Mouse (Mus musculus): ENCODE data around the gene Cadm1. TPM values are rescaled to one million over a fixed set of nuclear protein-coding genes. Genes with fewer than 3 reads are reported as not detected.
A peak's percentile ranks its signal among the peaks of the same experiment; 100 is the strongest.

Gene Cadm1
- polyA plus RNA-seq, 1 experiment = 6.0 TPM

DNA sequence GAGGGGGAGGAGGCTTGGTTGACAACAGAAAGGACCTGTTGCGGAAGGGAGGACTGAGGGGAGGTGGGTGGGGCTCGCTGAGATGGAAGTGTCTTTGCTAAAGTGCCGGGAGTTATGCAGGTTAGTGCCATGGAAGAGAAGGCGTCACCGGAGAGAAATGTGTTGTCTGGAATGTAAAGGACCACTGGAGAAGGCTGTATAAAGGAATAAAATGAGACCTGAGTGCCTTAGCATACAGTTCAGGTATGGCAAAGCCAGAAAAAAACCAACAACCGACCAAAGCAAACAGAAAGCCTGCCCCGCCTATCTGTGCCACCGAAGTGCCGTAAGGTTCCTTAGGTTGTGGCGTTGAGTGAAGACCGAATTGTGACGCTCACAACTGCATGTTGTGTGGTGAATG is 18.4 kb downstream of the Cadm1 start:
- TF ChIP-seq CTCF (conservative IDR thresholded peaks at IDR 0.05; ENCODE audit: insufficient read depth, insufficient read length, low read depth, low read length) (no peak), POLR2A (IDR thresholded peaks at IDR 0.05; ENCODE audit: low read depth, low read length) (no peak)
- Histone ChIP-seq H3K27ac (ENCODE audit: insufficient read depth, low read depth, low read length) (no peak overlapping the region), H3K27me3 (replicated peaks; ENCODE audit: control insufficient read depth, insufficient read depth, low read length) (no peaks in the 10 kb centered on the region), H3K4me3 (ENCODE audit: insufficient read depth, low read depth, low read length) (no peak overlapping the region), H3K4me1 (ENCODE audit: control insufficient read depth, insufficient read depth, low read length) (no peaks in the 10 kb centered on the region; the same call in 1 of the 2 replicates), H3K36me3 (ENCODE audit: control insufficient read depth, insufficient read depth, low read length) (no peaks in the 10 kb centered on the region)
- 94% methylated on average over 12 of the region's 12 CpGs for WGBS
- DNase-seq = no peak

DNA sequence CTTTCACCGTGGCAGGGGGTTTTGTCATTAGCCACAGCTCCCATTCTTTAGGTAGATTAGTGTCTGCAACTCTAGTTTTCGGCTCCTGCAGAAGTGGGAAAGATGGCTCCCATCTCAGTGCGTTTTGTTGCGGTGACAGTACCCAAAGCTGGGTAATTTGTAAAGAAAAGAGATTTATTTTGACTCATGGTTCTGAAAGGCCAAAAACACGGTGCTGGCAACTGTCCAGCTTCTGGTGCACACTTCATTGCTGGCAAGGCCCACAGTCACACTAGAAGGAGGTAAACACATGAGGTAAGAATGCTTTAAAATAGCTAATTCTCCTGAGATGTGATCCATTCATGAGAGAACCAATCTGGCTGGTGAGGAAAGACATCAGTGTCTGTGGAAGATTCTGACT is 18.9 kb downstream of the Cadm1 start:
- no peaks in the 10 kb centered on the region; the same call in 1 of the 2 replicates for H3K4me1 ChIP-seq (ENCODE audit: control insufficient read depth, insufficient read depth, low read length)
- no peak overlapping the region for H3K27ac ChIP-seq (ENCODE audit: insufficient read depth, low read depth, low read length)

DNA sequence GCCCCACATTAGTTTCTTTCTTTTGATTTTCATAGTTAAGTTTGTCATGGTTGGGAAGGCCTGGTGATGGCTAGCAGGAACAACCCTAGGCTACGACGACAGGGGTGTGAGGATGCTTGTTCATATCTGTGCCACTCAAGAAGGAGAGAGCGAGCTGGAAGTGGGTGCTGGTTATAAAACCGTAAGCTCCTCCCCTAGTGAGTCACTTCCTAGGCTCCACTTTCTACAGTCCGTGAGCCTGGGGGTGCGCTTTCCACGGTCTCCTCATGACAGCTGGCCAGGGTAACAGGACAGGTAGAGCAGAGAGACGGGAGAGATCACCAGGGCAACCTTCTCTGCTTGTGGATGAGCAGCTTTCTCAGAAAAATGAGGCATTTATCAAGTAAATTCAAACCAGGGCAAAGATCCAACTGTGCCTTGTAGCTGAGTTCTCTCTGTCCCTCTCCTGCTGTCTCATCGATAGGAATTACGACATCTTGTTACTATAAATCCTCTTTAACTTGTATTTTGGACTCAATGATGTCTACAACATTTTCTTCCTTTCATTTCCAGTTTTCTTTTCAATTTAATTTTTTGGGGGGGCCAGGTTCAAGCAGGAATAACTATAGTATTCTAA is 23.1 kb downstream of the Cadm1 start:
- H3K4me1 ChIP-seq (ENCODE audit: control insufficient read depth, insufficient read depth, low read length) = no peaks in the 10 kb centered on the region
- no peak for TF ChIP-seq CTCF (conservative IDR thresholded peaks at IDR 0.05; ENCODE audit: insufficient read depth, insufficient read length, low read depth, low read length)
- no peak for TF ChIP-seq POLR2A (IDR thresholded peaks at IDR 0.05; ENCODE audit: low read depth, low read length)
- DNase-seq = no peak
- H3K27me3 ChIP-seq (replicated peaks; ENCODE audit: control insufficient read depth, insufficient read depth, low read length) = no peaks in the 10 kb centered on the region
- H3K4me3 ChIP-seq (ENCODE audit: insufficient read depth, low read depth, low read length) = no peak overlapping the region
- H3K27ac ChIP-seq (ENCODE audit: insufficient read depth, low read depth, low read length) = no peak overlapping the region
- no peaks in the 10 kb centered on the region for H3K36me3 ChIP-seq (ENCODE audit: control insufficient read depth, insufficient read depth, low read length)
- whole genome bisulfite sequencing = 80% methylated on average over 10 of the region's 10 CpGs

More for the DNA sequence above, 18.9 kb downstream of the Cadm1 start:
- H3K27me3 ChIP-seq (replicated peaks; ENCODE audit: control insufficient read depth, insufficient read depth, low read length) = no peaks in the 10 kb centered on the region
- no peak overlapping the region for H3K4me3 ChIP-seq (ENCODE audit: insufficient read depth, low read depth, low read length)
- H3K36me3 ChIP-seq (ENCODE audit: control insufficient read depth, insufficient read depth, low read length) = no peaks in the 10 kb centered on the region
- TF ChIP-seq CTCF (conservative IDR thresholded peaks at IDR 0.05; ENCODE audit: insufficient read depth, insufficient read length, low read depth, low read length) (no peak), POLR2A (IDR thresholded peaks at IDR 0.05; ENCODE audit: low read depth, low read length) (no peak)
- 96% methylated on average over 5 of the region's 5 CpGs for WGBS
- no peak for DNase-seq

DNA sequence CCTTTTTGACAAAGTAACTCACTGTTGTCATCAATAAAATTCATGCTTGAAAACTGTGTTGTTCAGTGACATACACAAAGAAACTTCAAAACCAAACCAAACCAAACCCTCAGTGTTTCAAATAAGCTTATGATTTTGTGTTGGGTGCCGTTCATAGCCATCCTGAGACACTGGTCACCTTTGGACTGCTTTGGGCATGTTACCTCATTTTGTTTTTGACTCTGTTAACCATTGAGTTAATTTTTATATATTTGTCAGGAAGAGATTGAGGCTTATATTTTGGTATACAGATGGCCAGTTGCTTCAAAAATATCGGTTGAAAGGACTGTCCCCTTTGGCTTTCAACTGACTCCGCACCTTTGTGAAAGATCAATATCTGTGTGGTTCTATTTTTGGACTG is 30.8 kb downstream of the Cadm1 start:
- Histone ChIP-seq H3K27me3 (replicated peaks; ENCODE audit: control insufficient read depth, insufficient read depth, low read length) (no peaks in the 10 kb centered on the region), H3K4me3 (ENCODE audit: insufficient read depth, low read depth, low read length) (no peak overlapping the region), H3K27ac (ENCODE audit: insufficient read depth, low read depth, low read length) (no peak overlapping the region), H3K4me1 (ENCODE audit: control insufficient read depth, insufficient read depth, low read length) (peaks cover 4% of the 10 kb centered on the region; the same call in 1 of the 2 replicates), H3K36me3 (ENCODE audit: control insufficient read depth, insufficient read depth, low read length) (no peaks in the 10 kb centered on the region)
- TF ChIP-seq CTCF (conservative IDR thresholded peaks at IDR 0.05; ENCODE audit: insufficient read depth, insufficient read length, low read depth, low read length) (no peak), POLR2A (IDR thresholded peaks at IDR 0.05; ENCODE audit: low read depth, low read length) (no peak)
- WGBS = 75% methylated on average over 3 of the region's 3 CpGs
- peak; percentile 51 for DNase-seq

DNA sequence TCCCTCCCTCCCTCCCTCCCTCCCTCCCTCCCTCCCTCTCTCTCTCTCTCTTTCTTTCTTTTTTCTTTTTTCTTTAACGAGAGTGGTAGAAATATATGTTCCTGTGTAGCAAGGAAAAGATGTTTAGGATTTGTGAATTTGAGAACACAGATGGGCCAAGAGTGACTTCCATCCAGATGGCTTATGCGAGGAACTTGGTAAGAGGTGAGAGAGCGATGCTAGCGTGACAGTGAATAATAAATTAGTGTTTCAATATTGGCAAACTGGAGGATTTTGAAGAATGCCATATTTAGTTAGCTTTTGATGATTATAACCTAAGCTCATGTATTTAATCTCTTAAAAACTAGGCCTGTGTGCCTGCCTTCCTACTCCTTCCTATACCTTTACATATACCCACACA is 31.6 kb downstream of the Cadm1 start:
- Histone ChIP-seq H3K4me1 (ENCODE audit: control insufficient read depth, insufficient read depth, low read length) (peaks cover 4% of the 10 kb centered on the region; the same call in 1 of the 2 replicates), H3K27ac (ENCODE audit: insufficient read depth, low read depth, low read length) (no peak overlapping the region), H3K27me3 (replicated peaks; ENCODE audit: control insufficient read depth, insufficient read depth, low read length) (no peaks in the 10 kb centered on the region), H3K36me3 (ENCODE audit: control insufficient read depth, insufficient read depth, low read length) (no peaks in the 10 kb centered on the region), H3K4me3 (ENCODE audit: insufficient read depth, low read depth, low read length) (no peak overlapping the region)
- WGBS = 97% methylated on average over 3 of the region's 4 CpGs
- TF ChIP-seq CTCF (conservative IDR thresholded peaks at IDR 0.05; ENCODE audit: insufficient read depth, insufficient read length, low read depth, low read length) (no peak), POLR2A (IDR thresholded peaks at IDR 0.05; ENCODE audit: low read depth, low read length) (no peak)
- DNase-seq = no peak

DNA sequence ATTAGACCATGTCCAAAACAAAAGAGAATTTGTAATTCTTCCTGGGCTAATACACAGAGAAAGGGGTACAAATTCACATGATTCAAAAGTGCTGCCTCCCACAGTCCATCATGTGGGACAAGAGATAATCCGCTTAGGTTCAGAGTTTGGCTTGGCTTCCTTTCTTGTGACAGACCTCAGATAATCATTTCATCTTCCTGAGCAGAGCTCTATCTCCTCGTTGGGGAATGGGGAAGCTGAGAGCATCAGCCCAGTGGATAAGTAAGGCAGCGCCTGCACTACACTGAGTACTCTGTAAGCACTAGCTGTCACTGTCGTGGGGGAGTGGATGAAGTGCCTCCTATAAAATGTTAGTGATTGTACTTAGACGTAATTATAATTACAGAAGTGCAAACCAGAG is 35.1 kb downstream of the Cadm1 start:
- Histone ChIP-seq H3K27me3 (replicated peaks; ENCODE audit: control insufficient read depth, insufficient read depth, low read length) (no peaks in the 10 kb centered on the region), H3K4me3 (ENCODE audit: insufficient read depth, low read depth, low read length) (no peak overlapping the region), H3K36me3 (ENCODE audit: control insufficient read depth, insufficient read depth, low read length) (no peaks in the 10 kb centered on the region), H3K4me1 (ENCODE audit: control insufficient read depth, insufficient read depth, low read length) (no peaks in the 10 kb centered on the region), H3K27ac (ENCODE audit: insufficient read depth, low read depth, low read length) (no peak overlapping the region)
- TF ChIP-seq POLR2A (IDR thresholded peaks at IDR 0.05; ENCODE audit: low read depth, low read length) = no peak
- WGBS = 61% methylated on average over 5 of the region's 5 CpGs
- DNase-seq = no peak

DNA sequence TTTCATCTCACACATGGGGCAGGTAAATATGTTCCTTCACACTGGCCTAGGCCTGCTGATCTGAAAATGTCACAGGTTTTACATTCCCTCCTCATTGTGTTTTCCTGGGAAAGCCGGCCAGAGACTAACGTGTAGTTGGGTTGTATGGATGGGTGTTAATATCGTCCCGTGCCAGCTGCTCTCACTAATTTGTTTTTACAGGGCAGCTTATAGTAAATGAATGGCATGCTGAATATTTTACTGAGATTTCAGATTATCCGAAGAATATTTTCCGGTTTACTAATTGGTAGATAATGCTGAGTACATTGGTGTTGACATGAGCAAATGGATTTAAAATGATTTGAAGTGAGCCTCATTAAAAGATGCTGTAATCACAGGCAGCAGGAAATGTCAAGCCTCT is 37.9 kb downstream of the Cadm1 start:
- H3K27me3 ChIP-seq (replicated peaks; ENCODE audit: control insufficient read depth, insufficient read depth, low read length) = no peaks in the 10 kb centered on the region
- no peaks in the 10 kb centered on the region for H3K36me3 ChIP-seq (ENCODE audit: control insufficient read depth, insufficient read depth, low read length)
- DNase-seq = no peak
- H3K4me1 ChIP-seq (ENCODE audit: control insufficient read depth, insufficient read depth, low read length) = no peaks in the 10 kb centered on the region
- no peak overlapping the region for H3K27ac ChIP-seq (ENCODE audit: insufficient read depth, low read depth, low read length)
- 96% methylated on average over 6 of the region's 6 CpGs for WGBS
- H3K4me3 ChIP-seq (ENCODE audit: insufficient read depth, low read depth, low read length) = no peak overlapping the region
- TF ChIP-seq CTCF (conservative IDR thresholded peaks at IDR 0.05; ENCODE audit: insufficient read depth, insufficient read length, low read depth, low read length) (no peak), POLR2A (IDR thresholded peaks at IDR 0.05; ENCODE audit: low read depth, low read length) (no peak)

All from kidney, adult 2 months (tissue).